Mouse (Mus musculus) hindbrain, embryonic 12.5 days (tissue): ENCODE measurements around the gene Celf2. TPM values are rescaled to one million over a fixed set of nuclear protein-coding genes. Genes with fewer than 3 reads are reported as not detected.
"Not testable (repeated sequence)": the region's sequence is repeated elsewhere in the genome, so short reads cannot be mapped to it uniquely, and the experiment has no call there.

ENCODE experiments used
- ATAC-seq: fragments of 200-750 bp; cut with Nextera tagmentation; 2 replicates; pipeline ENCODE4 v1.8.0; 2017; ENCODE audit warnings: moderate TSS enrichment; ENCODE audit not compliant: low FRiP score
- H3K27ac ChIP-seq: fragments of 300-500 bp; sonication (generic); 2 replicates; pipeline ENCODE4 v1.5.1; 2016; ENCODE audit warnings: mild to moderate bottlenecking
- H3K27me3 ChIP-seq: fragments of 300-500 bp; sonication (generic); 2 replicates; pipeline ENCODE4 v1.6.1; 2016; ENCODE audit warnings: mild to moderate bottlenecking
- H3K36me3 ChIP-seq: fragments of 300-500 bp; sonication (generic); 2 replicates; pipeline ENCODE4 v1.6.1; 2016; ENCODE audit warnings: mild to moderate bottlenecking
- H3K4me1 ChIP-seq: fragments of 300-500 bp; sonication (generic); 2 replicates; pipeline ENCODE4 v1.6.1; 2016
- H3K4me2 ChIP-seq: fragments of 300-500 bp; sonication (generic); replicated peaks from 2 replicates; pipeline ENCODE4 v1.6.1; 2016; ENCODE audit warnings: mild to moderate bottlenecking
- H3K4me3 ChIP-seq: fragments of 300-500 bp; sonication (generic); 2 replicates; pipeline ENCODE4 v1.5.1; 2016; ENCODE audit warnings: mild to moderate bottlenecking
- H3K9ac ChIP-seq: fragments of 300-500 bp; sonication (generic); 2 replicates; pipeline ENCODE4 v1.6.1; 2016; ENCODE audit warnings: mild to moderate bottlenecking, moderate library complexity
- H3K9me3 ChIP-seq: fragments of 300-500 bp; sonication (generic); replicated peaks from 2 replicates; pipeline ENCODE4 v1.6.1; 2016; ENCODE audit warnings: mild to moderate bottlenecking
- WGBS: fragments of 180-500 bp; shearing (Covaris S2); methylation state at CpG from one replicate; pipeline ENCODE4 v1.1.7; 2016; 5-methylcytosine and 5-hydroxymethylcytosine counted together
- polyA plus RNA-seq: library from polyadenylated mRNA; unstranded; fragments of >200 nt; fragmentation: Nextera tagmentation; extraction: Ambion mirVana; gene quantifications from 2 replicates; pipeline ENCODE4 v1.2.1, GENCODE M21; 2016

The Celf2 gene
- 108 and 118 TPM in 2 replicates for polyA plus RNA-seq

DNA sequence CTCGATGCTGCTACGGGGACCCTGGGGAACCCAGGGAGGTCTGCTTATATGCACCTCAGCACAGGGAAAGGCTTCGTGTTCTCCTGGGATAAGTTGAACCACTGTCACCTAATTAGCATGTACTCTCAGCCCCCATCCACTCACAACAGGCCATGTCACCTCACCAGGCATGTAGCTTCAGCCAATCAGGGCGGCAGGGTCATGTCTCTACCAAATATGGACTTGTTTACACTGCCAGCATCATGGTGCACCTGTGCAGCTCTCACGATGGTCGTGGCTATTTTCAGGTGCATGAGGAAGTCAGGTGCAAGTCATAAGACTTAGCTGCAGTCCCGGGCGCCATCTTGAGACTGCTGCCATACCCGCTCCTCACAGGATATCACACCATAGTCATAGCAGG is at the start of gene Celf2:
Gene Celf2, minus strand, starts transcription at position 101 of the 400 bp plus-strand sequence.
- H3K27me3 ChIP-seq, H3K9me3 ChIP-seq, H3K4me3 ChIP-seq, H3K4me1 ChIP-seq, H3K36me3 ChIP-seq, H3K4me2 ChIP-seq, H3K9ac ChIP-seq, H3K27ac ChIP-seq, ATAC-seq: not testable (repeated sequence)
- 93% methylated on average over 9 of the region's 9 CpGs for WGBS

DNA sequence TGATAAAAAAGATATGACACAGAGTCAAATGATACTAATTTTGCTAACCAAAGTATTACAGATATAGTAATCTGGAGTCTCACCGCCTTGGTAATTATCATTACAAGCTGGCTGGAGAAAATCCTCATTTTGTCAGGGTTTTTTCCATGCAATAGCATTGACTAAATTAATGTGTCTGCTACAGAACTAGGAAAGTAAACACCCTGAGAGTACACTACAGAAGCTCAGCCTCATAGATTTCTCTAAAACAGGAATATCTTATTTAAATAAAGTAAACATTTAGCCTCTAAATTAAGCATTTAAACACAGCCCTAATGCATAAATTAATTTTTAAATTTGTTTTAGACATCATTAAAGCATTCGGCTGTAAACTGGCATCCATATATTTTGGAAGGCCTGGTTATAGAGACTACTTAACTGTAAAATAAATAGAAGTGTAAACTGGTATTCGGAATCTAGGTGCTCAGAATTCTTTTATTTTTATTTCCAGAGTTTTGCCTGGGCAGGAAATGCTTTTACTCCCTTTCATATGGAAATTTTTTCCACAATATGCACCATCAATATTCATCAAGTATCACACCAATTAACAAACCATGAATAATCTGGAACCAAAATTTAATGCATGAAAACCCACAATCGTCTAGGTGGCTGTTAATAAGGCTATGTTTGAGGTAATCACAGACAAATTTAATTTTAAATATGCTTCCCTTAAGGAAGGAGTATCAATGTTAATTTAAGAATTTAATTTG is 46.0 kb upstream of the Celf2 start:
- Histone ChIP-seq H3K36me3 (no peaks in the 10 kb centered on the region), H3K9ac (no peak overlapping the region), H3K27me3 (no peaks in the 10 kb centered on the region), H3K4me2 (no peak overlapping the region), H3K4me3 (no peak overlapping the region), H3K27ac (no peak overlapping the region), H3K9me3 (no peaks in the 10 kb centered on the region), H3K4me1 (no peaks in the 10 kb centered on the region)
- 65% methylated on average over 4 of the region's 4 CpGs for WGBS
- no peak for ATAC-seq

DNA sequence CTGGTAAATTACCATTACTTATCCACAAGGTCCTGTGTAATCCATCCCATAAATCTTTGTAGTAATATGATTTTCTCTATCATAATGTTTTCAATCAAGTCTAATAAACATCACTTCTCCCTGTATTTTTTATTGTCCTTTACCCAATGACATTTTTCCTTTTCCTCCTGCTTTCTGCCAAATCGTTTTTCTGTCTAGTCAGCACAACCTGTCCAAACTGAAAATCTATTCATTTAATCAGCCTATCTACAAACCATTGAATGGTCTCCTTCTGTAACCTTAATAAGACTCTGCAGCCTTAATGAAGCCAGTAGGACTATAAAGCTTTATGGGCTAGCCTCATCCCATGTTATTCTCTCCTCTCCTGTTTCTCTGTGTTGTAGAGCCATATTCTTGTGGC is 45.2 kb upstream of the Celf2 start:
- H3K36me3 ChIP-seq = no peaks in the 10 kb centered on the region

DNA sequence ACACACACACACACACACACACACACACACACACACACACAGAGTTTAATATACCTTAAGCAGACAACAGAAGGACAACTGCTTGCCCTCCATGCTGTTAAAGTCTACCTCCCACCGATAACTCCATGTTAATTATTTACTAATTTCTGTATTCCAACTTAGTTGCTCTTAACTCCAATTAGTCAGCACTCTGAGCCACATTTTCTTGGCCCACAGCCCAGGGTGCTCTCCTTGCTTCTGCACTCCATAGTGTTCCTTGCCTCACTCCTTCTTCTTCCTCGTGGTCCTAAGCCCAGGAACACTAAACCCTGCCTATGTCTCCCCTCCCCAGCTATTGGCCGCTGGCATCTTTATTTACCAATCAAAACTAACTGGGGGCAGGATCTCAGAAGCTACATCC is 43.5 kb upstream of the Celf2 start:
- Histone ChIP-seq H3K9ac (no peak overlapping the region), H3K4me1 (no peaks in the 10 kb centered on the region), H3K9me3 (no peaks in the 10 kb centered on the region), H3K27ac (no peak overlapping the region), H3K36me3 (no peaks in the 10 kb centered on the region), H3K4me2 (no peak overlapping the region), H3K27me3 (no peaks in the 10 kb centered on the region), H3K4me3 (no peak overlapping the region)
- ATAC-seq = no peak
- 88% methylated on average over 3 of the region's 3 CpGs for WGBS

More for the DNA sequence above, 45.2 kb upstream of the Celf2 start:
- WGBS = 46% methylated on average over 1 of the region's 1 CpGs
- Histone ChIP-seq H3K27ac (no peak overlapping the region), H3K9me3 (no peaks in the 10 kb centered on the region), H3K4me2 (no peak overlapping the region), H3K9ac (no peak overlapping the region), H3K27me3 (no peaks in the 10 kb centered on the region), H3K4me3 (no peak overlapping the region), H3K4me1 (no peaks in the 10 kb centered on the region)
- ATAC-seq = no peak

DNA sequence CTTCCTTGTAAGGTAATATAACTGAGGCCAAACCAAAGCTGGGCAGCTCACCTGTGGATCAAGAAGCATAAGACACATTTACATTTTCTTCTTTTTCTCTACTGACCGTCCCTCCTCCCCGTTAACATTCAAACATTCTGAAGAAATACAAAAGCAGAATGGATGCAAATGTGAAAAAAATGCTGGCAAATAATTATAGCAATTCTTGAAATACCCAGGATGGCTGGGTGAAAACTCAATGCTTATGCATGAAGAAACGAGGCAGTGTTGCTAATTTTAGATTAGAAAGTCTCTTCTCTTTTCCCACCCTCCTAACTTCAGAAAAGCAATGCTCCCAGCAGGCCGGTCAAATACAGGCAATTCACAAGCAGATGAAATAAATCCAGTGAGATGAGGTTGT is 39.5 kb upstream of the Celf2 start:
- 84% methylated on average over 4 of the region's 4 CpGs for WGBS
- Histone ChIP-seq H3K4me1 (no peaks in the 10 kb centered on the region), H3K9me3 (no peaks in the 10 kb centered on the region), H3K9ac (no peak overlapping the region), H3K36me3 (no peaks in the 10 kb centered on the region), H3K4me2 (no peak overlapping the region), H3K27ac (no peak overlapping the region), H3K27me3 (no peaks in the 10 kb centered on the region), H3K4me3 (no peak overlapping the region)
- no peak for ATAC-seq

DNA sequence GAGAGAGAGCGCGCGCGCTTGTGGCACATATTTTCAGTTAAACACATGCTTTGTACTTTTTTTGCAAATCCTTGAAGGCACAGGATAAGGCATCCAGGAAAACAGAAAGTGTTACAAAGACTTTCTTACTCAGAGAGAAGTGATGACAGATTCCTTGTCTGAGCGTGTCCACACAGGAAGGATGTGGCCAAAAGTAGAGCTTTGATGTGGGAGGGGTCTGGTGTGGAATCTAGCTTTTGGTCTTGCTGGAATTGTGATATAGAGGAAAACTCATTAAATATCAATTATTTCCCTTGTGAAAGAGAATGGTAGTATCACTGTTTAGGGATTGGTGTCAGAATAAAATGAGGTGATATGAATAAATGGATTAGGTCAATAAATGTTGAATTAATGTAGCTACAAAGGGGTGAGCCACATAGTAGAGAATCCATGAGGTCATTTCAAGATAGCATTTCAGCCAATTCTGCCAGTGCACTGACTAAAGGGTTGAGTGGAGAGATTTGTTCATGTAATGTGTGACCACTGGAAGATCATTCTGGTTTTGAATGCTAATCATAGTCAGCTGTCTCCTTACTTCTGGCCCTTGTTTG is 25.3 kb upstream of the Celf2 start:
- H3K9me3 ChIP-seq = no peaks in the 10 kb centered on the region
- no peaks in the 10 kb centered on the region for H3K27me3 ChIP-seq
- no peak overlapping the region for H3K27ac ChIP-seq
- no peaks in the 10 kb centered on the region for H3K36me3 ChIP-seq
- no peak overlapping the region for H3K9ac ChIP-seq
- ATAC-seq = no peak
- H3K4me1 ChIP-seq = peaks cover 5% of the 10 kb centered on the region; the same call in 1 of the 2 replicates
- H3K4me2 ChIP-seq = no peak overlapping the region
- no peak overlapping the region for H3K4me3 ChIP-seq
- WGBS = 93% methylated on average over 5 of the region's 5 CpGs

DNA sequence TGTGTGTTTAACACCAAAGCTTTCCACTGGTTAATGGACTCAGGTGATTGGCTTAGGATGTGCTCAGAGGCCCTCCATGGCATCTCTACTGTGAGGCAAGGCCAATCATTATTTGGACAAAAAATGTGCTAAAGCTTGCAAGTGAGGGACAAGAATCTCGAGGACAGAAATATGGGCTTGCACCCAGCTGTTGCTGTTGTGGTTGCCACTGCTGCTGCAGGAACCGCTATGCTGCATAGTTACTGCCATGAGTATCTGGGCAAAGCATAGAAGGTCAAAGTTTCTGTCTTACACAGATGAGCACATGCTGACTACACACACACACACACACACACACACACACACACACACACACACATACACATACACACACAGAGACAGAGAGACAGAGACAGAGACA is 24.8 kb upstream of the Celf2 start:
- Histone ChIP-seq H3K4me2 (no peak overlapping the region), H3K36me3 (no peaks in the 10 kb centered on the region), H3K9me3 (no peaks in the 10 kb centered on the region), H3K4me1 (peaks cover 5% of the 10 kb centered on the region; the same call in 1 of the 2 replicates), H3K27ac (no peak overlapping the region), H3K4me3 (no peak overlapping the region), H3K27me3 (no peaks in the 10 kb centered on the region), H3K9ac (no peak overlapping the region)
- ATAC-seq = no peak
- WGBS = 84% methylated on average over 2 of the region's 2 CpGs

DNA sequence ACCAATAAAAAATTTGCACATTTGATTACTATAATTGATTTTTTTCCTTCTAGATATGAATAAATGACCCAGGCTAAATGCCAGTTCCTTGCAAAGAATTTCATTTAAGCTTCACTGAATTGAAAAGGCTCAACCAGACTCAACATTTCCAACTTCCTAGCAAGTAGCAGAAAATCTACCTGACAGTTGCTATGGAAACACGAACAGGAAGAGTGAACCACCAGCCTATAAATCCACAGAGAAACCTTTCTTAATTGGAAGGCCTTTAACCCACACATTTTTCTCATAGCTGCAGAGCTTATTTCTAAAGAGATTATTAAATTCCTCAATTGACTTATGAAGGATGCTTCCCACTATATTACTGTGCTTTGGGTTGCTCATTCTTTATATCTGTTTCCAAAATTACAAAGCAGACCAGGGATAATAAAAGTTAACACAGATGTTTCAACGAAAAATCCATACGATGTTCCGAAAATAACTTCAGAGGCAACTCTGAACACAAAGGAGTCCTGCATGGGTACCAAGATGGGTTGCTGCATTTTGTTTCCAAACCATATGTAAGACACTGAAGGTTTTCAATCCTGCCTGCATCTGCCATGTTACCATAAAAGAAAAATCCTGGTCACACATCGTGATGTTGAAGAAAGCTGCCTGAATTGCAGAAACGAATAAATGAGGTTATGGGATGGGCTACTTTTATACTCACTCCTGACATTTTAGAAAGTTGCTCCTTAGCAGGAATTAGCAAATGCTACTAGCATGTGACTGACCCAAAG is 22.0 kb upstream of the Celf2 start:
- H3K27ac ChIP-seq = no peak overlapping the region
- H3K27me3 ChIP-seq = no peaks in the 10 kb centered on the region
- H3K4me2 ChIP-seq = no peak overlapping the region
- H3K36me3 ChIP-seq = no peaks in the 10 kb centered on the region
- H3K9me3 ChIP-seq = no peaks in the 10 kb centered on the region
- H3K4me3 ChIP-seq = no peak overlapping the region
- WGBS = 83% methylated on average over 6 of the region's 6 CpGs
- H3K9ac ChIP-seq = no peak overlapping the region
- no peak for ATAC-seq
- H3K4me1 ChIP-seq = peaks cover 5% of the 10 kb centered on the region; the same call in 1 of the 2 replicates

DNA sequence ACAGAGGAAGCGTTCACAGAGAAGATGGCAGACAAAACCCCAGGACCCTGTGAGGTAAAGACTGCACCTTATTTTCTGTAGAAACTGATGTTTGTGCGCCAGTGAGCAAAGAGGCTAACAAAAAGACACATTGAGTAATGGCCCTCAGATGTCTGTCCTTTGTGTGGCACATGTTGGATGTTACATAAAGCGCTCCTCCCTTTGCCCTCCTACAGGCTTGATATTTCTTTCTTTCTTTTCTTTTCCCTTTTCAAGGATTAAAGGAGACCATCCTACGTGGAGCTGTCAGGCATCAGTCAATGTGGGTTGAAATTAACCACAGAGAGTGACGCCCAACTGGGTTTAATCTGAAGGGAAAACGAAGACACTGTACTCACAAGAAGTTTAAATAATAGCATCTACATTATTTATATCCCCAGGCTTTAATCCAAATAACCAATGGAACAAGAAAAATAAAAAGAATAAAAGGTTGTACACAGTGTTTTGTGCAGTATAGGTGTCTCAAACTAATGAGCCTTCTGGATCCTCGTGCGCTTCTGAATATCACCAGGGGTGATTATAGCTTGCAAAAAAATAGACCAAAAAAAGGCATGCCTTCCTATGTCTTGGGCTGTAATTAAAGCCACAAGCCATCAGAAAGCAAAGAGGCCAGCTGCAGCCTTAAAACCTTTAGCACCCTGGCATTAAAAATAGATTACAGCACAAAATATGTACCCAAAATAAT is 21.3 kb upstream of the Celf2 start:
- H3K4me2 ChIP-seq = no peak overlapping the region
- H3K36me3 ChIP-seq = no peaks in the 10 kb centered on the region
- no peak overlapping the region for H3K4me3 ChIP-seq
- no peaks in the 10 kb centered on the region for H3K9me3 ChIP-seq
- ATAC-seq = 0 out of 2 replicates have a peak, but pooled peaks have one; percentile 36
- WGBS = 41% methylated on average over 8 of the region's 8 CpGs
- H3K4me1 ChIP-seq = peaks cover 5% of the 10 kb centered on the region; the same call in 1 of the 2 replicates
- H3K27ac ChIP-seq = peak overlapping the region; percentile 40; the same call in 1 of the 2 replicates
- no peak overlapping the region for H3K9ac ChIP-seq
- no peaks in the 10 kb centered on the region for H3K27me3 ChIP-seq

DNA sequence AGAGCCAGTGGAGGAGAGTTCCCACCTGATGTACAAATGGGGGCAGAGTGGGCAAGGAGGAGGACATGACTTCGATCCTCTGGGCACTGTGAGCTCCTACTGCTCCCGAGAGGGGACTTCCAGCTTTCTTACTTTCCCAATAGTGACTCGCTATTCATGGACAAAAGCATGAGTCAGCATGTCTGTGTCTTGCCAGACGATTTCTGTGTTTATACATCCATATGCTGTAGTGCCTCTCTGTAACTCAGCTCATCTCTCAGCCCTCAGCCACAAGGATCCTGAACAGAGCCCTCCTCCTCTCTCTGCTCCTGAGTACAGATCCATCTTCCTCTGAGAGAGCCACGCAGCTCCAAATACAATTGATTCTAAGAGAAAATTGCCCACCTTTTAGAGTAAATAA is 20.3 kb upstream of the Celf2 start:
- 45% methylated on average over 5 of the region's 5 CpGs for WGBS
- Histone ChIP-seq H3K4me1 (peaks cover 5% of the 10 kb centered on the region; the same call in 1 of the 2 replicates), H3K9ac (no peak overlapping the region), H3K4me2 (no peak overlapping the region), H3K36me3 (no peaks in the 10 kb centered on the region), H3K27ac (peak overlapping the region; percentile 35; the same call in 1 of the 2 replicates), H3K4me3 (no peak overlapping the region), H3K27me3 (no peaks in the 10 kb centered on the region), H3K9me3 (no peaks in the 10 kb centered on the region)
- ATAC-seq = peak; percentile 12; the same call in 1 of the 2 replicates

DNA sequence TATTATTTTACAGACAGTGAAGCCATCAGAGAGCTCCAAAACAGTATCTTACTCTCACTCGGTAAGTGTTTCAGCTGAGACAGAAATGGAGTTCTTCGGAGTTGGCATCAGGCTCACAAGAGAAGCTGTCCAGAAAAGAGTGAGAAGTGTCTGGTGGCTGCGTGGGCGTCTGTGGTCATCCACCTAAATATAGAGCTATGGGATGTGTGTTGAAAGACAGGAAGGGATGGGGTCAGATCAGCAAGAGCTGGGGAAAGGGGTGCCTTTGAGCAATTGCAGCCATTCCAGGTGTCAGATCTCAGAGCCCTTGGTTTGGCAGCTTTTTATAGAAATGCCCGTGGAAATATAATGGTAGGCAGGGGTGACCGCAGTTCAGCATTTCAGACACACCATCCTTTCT is 17.3 kb upstream of the Celf2 start:
- ATAC-seq = no peak
- no peaks in the 10 kb centered on the region for H3K27me3 ChIP-seq
- peaks cover 5% of the 10 kb centered on the region; the same call in 1 of the 2 replicates for H3K4me1 ChIP-seq
- H3K4me3 ChIP-seq = no peak overlapping the region
- H3K27ac ChIP-seq = no peak overlapping the region
- WGBS = 55% methylated on average over 6 of the region's 6 CpGs
- no peaks in the 10 kb centered on the region for H3K36me3 ChIP-seq
- H3K4me2 ChIP-seq = no peak overlapping the region
- H3K9me3 ChIP-seq = no peaks in the 10 kb centered on the region
- no peak overlapping the region for H3K9ac ChIP-seq

DNA sequence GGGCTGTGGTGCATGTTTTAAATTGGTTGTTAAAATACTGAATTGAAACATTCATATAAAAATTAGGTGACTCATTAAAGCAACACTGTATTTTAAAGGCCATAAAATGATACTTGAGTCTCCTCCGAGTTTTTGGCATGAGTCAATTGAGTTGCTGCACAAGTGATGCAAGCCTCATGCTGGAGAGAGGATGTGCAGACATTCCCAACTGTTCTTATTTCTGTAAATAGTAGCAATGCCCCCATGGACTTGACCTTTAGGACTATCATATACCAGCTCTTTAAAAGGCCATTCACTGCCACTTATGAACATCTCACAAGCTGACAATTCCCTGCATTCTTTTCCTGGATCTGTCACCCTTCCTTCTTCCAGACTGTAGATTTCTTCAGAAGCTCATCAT is 10.1 kb upstream of the Celf2 start:
- Histone ChIP-seq H3K9ac (no peak overlapping the region), H3K27me3 (no peaks in the 10 kb centered on the region), H3K9me3 (no peaks in the 10 kb centered on the region), H3K36me3 (no peaks in the 10 kb centered on the region), H3K27ac (no peak overlapping the region), H3K4me1 (no peaks in the 10 kb centered on the region), H3K4me2 (no peak overlapping the region), H3K4me3 (no peak overlapping the region)
- no peak for ATAC-seq
- 95% methylated on average over 1 of the region's 1 CpGs for WGBS
